Mouse (Mus musculus): ENCODE measurements at regions not wholly inside any gene's neighbourhood (a gene's known extent, or its start where the extent isn't known, plus 50 kb on each side); places are given as distances from the start of the nearest gene placed in this dataset.

DNA sequence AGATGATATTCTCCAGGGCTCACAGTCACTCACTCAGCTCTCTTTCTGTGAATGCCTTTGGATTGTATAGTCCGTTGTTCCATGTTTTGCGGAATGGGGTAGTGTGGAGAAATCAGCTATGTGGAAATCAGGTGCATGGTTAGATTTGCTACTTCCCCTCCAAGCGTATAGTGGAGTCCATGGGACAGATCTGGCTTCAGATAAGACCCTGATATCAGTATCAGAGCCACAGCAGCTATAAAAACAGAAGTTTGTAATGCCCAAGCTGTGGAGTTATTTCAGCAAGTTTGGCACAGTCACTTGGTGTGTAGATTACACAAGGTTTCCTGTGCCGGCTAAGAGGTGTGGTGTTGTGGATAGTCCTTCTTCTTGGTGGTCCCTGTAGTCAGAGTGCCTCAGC is 359.6 kb upstream of the Nr3c2 start:
- no peak for DNase-seq (ENCODE audit: low read depth)

DNA sequence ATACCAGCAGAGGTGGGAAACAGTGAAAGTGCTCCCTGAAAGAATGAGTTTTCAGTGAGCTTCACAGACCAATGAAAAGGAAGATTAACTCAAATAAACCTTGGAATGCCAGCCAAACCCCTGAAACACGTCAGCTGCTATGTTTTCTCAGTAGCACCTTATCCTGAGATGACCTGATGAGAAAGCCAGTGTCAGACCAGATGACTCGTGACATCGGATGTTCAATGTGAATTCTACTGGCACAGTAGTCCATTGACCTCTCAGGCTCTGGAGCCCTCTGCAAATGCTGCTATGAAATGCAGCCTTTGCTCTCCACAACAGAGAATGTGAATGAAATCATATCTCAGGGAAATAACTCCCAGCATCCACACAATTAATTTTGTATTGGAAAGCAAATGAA is 358.6 kb upstream of the Nr3c2 start:
- no peak for DNase-seq (ENCODE audit: low read depth)

DNA sequence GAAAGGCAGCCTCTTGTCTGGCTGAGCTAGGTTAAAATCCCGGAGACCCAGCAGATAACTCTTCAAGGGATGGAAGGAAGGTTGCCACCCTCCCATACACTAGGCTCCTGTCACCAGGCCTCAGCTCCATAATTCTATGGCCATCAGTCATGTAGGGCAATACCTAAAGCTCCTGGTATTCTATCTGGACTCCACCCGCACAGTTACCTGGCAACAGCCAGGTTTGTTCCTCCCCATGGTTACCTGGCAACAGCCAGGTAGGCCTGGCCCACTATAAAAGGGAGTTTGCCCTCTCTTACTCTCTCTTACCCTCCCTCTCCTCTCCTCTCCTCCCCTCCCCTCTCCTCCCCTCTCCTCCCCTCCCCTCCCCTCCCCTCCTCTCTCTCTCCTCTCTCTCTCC is 347.6 kb upstream of the Nr3c2 start:
- no peak for DNase-seq (ENCODE audit: low read depth)

DNA sequence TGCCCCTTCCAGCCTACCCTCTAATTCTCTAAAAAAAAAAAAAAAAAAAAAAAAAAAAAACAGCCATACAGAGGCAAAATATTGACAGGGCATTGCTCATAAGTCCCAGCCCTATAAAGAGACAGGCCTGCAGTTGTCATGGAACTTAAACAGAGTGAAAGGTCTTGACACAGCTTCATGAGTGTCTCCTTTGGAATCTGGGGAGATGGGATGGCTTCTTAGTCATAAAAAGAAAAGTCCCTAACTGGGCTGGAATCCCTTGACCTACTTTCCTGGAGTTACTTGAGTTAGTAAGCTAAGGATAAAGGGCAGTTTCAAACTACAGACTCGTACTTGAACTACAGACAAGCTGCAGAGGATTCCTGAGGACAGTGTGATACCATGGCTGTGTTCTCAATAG is 297.7 kb upstream of the Nr3c2 start:
- peak; percentile 7 for DNase-seq (ENCODE audit: low read depth)

DNA sequence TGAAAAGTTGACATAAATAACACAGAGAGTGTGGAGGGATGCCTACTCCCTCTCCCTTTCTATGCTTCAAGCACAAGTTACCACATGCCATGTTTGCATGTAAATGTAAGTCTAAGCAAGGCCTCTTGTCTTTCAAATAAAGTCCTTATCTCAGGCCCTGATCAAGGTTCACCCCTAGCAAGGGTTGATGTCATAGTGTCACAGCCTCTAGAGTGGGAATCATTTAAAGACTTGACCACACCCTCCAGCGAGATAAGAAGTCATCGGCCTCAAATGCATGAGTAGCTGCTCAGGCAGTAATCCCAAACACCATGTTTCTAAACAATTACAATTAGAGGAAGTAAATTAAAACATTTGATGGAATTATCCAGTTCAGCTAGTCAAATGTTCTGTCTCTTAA is 280.5 kb upstream of the Nr3c2 start:
- DNase-seq (ENCODE audit: low read depth), result no peak

DNA sequence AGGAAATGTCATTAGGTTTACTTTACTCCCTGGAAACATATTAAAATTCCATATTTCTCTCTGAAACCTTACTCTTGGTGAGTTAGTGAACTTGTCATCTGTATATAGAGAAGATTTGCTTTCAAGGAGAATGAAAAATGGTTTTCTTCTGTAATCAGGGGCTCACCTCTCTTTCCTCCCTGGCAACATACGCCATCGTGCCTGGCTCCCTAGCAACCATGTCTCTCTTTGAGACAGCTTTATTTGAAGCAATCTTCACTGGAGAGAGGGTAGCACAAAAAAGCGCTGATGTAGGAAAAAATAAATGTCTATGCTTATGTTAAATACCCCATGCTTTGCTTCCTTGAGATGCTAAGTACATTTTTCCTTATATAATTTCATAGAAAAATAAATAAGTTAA is 278.4 kb upstream of the Nr3c2 start:
- DNase-seq (ENCODE audit: low read depth), result no peak

DNA sequence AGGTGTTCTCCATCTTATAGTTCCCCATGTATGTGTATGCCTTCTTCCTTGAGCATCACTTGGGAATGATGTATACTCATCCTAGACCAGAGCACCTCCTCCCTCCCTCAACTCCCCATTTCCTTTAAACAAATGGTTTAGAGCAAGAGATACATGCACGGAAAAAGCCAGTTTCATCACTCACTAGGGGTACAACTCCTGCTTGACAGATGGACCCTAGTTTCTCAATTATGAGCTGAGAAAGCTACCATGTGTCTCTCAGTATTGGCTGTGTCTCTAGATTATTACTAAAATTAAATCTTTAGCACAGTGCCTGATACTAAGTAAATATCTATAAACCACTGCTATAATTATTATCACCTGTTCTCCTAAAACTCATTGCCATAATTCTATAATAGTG is 266.2 kb upstream of the Nr3c2 start:
- no peak for DNase-seq (ENCODE audit: low read depth)

All from fibroblast of lung, adult 2 months (primary cell).